Mouse (Mus musculus) lung, adult 18-20 months (tissue): ENCODE measurements around the gene Hoxc5.

Source experiments
- DNase-seq, 2 experiments: peaks; one replicate each; pipeline ENCODE4 v3.0.0; 2022; ENCODE audit warnings: mixed read lengths in 2 of 2

Gene Hoxc5

GRCm38 (mm10) chr15:102967511-102968397, 511 bp downstream of the Hoxc5 start:
- DNase-seq, result no peak

- no peak for DNase-seq
Observed at GRCm38 (mm10) chr15:102969296-102969695, 2.1 kb downstream of the Hoxc5 start.

DNA sequence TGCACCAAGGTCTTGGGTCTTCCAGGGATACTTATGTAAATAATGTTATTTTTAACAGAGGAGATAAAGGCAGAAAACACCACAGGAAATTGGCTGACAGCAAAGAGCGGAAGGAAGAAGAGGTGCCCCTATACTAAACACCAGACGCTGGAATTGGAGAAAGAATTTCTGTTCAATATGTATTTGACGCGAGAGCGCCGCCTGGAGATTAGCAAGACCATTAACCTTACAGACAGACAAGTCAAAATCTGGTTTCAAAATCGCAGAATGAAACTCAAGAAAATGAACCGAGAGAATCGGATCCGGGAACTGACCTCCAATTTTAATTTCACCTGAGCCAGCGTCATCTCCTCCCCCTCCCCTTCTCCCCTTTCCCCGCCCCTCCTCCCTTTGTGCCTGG, 3.5 kb downstream of the Hoxc5 start:
- DNase-seq, result no peak

DNA sequence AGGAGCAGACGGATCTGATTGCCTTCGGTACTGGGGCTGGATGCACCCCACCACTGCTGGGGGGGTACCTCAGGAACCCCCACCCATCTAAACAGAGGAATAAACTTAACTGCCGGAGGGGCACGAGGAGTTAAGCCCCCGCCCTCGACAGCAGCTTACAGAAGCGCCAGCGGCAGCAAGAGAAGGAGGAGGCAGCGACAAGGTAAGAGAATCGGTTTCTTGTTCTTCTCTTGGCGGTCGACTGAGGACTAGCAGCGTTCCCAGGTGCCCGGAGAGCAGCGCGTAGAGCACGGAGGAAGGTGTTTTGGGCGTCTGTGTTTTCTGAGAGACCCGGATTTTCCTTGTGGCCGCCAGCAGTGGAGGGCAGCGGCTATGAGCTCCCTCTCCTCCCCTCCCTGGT, 5.0 kb downstream of the Hoxc5 start:
- no peak for DNase-seq

- DNase-seq, result no peak
Observed at GRCm38 (mm10) chr15:102972753-102973152, 5.5 kb downstream of the Hoxc5 start.

- DNase-seq, result no peak
Observed at GRCm38 (mm10) chr15:102975034-102975433, 7.8 kb downstream of the Hoxc5 start.

DNA sequence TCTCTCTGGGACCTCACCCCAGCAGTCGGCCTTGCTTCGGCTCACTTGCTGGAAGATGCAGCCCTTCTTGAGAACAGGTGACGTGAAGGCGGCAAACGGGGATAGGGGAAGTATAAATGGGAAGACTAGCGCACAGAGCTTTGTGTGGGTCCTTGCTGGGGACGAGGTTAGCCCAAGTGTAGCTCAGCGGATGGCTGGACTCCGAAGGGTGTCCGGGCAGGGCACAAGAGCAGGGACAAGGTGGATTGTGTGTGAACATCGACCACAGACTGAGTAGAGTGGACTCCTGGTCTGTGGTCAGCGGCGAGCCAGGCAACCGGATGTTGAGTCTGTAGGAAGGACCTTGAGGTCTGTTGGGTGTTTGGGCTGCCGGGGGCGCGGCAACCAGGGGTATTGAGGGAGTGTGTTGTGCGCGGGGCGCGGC, 8.5 kb downstream of the Hoxc5 start:
- DNase-seq, result no peak

DNA sequence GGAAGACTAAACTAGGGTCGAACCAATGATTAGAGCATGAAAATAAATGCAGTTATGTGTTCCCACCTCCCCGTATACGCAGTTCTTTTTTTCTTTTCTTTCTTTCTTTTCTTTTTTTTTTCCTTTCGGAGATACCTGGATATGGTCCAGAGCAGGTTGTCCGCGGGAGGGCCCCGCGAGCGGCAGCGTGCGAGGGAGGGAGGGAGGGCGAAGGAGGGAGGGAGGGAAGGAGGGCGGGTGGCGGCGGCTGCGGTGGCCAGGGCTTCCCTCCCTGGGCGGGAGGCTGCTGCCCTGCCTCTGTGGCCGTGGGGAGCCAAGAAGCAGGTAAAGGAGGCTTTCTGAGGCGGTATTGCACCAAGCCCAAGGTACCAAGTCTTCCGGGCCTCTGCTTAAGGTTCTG, 8.9 kb downstream of the Hoxc5 start, which contains the start of gene Hoxc9:
Gene Hoxc9 (plus strand): TSS at position 269 of the 400 bp plus-strand sequence.
- DNase-seq, result no peak

GRCm38 (mm10) chr15:102976631-102977422, 9.6 kb downstream of the Hoxc5 start:
- no peak for DNase-seq

- DNase-seq, result no peak
Observed at GRCm38 (mm10) chr15:102977423-102977974, 10.3 kb downstream of the Hoxc5 start.

GRCm38 (mm10) chr15:102978615-102979515, 11.6 kb downstream of the Hoxc5 start:
- no peak for DNase-seq

- DNase-seq, result no peak
Observed at GRCm38 (mm10) chr15:102979936-102980335, 12.7 kb downstream of the Hoxc5 start.

DNA sequence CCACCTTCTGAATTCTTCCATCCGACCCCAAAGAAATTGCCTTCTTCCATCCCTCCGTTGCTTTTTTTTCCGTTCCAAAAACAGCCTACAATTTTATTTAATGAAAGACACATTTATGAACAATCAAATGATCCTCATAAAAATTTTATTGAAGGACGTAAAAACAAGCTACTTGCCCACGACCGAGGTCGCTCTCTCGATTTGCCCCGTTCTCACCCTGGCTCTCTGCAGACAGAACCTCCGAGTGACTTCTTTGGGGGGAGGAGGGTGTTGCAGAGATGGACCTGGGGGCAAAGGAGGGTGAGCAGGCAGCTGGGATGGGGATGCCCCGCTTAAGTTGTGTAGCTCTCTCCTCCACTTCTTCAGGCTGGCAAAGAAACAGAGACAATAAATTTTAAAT, 13.1 kb downstream of the Hoxc5 start:
- no peak for DNase-seq

DNA sequence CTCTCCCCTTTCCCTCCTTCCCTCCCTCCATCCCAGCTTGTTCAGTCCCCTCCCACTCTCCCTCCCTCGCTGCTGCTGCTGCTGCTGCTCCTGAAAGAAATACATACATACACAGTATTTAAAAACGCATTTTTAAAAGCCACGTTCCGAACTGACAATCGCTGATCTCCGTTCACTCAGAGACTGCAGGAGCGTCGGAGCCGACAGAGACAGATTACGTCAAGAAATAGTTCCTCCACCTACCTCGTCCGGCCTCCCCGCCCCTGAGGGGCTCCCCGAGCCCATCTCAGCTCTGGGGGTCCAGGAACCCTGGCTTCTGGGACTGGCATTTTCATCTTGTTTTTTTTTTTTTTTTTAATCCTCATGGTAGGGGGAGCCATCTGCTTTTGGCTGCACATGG, 13.7 kb downstream of the Hoxc5 start:
- no peak for DNase-seq

DNA sequence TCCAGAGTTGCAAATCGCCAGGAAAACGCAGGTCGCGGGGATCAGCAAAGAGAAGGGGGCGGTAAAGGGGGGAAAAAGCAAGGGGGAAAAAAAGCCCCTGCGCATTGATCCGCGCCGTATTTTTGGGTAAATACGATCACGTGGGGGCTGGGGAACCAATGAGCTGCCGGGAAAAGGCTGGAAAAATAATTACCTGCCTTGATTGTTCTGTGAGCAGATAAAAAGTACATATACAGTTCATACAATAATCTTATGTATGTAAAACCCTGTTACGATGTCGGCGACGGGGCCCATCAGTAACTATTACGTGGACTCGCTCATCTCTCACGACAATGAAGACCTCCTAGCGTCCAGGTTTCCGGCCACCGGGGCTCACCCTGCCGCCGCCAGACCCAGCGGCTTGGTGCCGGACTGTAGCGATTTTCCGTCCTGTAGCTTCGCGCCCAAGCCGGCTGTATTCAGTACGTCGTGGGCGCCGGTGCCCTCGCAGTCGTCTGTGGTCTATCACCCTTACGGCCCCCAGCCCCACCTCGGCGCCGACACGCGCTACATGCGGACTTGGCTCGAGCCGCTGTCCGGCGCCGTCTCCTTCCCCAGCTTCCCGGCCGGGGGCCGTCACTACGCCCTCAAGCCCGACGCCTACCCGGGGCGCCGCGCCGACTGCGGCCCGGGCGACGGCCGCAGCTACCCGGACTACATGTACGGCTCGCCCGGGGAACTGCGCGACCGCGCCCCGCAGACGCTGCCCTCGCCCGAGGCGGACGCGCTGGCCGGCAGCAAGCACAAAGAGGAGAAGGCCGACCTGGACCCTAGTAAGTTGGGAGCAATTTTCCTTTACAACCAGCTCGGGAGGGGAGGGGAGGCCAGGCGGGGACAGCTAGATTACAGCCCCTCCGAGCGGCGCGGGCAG, 14.4 kb downstream of the Hoxc5 start:
- DNase-seq, result no peak

- no peak for DNase-seq
Observed at GRCm38 (mm10) chr15:102983716-102984115, 16.5 kb downstream of the Hoxc5 start.

DNA sequence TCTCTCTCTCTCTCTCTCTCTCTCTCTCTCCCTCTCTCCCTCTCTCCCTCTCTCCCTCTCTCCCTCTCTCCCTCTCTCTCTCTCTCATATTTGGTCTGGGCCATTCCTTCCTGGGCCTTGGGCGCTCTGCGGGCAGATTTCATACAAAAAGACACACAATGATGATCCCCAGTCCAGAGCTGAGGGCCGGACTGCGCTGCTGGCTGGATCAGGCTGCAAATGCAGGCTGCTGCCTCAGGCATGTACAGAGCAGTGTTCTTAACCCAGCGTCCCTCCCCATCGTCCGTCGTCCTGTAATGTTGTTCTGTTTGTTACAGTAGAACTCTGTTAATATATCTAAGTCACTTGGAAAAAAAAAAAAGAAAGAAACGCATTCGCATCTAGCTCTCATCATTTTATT, 17.3 kb downstream of the Hoxc5 start:
- no peak for DNase-seq

DNA sequence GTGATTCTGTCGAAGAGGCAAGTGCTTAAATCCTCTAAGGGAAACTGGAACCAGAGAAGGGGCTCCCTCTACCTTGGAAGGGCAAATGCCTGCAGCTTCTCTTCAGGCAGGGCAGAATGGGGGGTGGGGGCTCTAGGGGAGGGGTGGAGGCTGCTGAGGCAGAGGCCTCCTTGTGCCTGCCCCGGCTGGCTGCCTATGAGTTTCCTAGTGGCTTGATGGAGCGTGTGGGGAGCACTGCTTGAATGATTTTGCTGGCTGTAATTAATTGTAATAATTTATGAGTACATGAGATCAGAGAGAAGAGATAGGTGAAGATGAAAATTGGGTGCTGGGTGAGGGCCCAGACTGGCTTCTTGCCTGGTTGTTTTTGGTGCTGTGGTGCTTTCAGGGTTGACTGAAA, 17.7 kb downstream of the Hoxc5 start:
- no peak for DNase-seq

DNA sequence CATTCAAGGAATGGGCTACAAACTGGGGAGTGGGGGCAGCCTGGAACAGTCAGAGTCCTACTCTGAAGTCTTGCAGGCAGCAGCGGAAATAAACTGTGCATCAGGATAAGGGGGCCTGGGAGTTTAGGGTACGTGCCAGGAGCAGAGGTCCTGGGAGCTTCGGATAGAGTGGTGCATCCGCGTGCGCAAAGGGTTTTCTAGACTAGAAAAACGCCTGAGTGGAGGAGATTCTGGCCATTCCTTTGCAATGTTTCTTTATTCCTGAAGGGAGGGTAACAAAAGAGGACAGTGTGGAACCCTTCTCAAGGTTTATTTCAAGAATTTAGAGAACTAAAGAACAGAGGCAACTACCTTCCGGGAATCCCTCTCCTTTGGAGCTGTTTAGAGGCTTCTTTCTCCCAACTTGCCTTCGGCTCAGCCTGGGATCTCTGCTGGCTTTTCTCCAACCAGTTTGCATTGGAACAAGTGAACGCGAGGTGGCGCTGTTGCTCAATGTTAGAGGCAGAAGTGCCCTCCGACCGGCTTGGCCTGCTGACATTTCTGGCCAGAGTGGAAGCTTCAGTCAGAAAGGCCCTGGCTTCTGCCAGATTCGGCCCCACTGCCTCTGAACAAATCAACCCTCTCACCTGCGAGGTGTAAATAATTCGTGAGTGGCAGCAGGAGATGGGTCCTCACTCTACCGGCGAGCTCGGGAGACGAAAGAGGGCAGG, 20.0 kb downstream of the Hoxc5 start:
- peak; percentile 86 to 87 for DNase-seq

DNA sequence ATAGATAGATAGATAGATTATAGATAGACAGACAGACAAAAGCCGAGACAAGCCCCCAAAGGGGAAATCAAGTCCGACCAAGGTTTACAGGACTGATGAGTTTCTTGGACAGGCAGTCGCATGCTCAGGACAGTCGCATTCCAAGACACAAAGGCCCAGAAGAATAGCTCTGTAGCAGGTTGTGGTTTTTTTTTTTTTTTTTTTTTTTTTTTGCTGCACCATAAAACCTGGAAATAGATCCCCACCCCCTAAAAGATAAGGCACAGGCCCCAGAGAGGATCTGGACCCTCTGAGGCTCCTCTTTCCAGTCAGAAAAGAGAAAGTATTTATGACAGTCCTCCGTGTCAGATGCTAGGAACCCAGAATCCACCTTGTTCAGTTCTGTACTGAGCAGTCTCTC, 20.8 kb downstream of the Hoxc5 start:
- no peak for DNase-seq
